Mouse (Mus musculus) midbrain, embryonic 11.5 days (tissue): ENCODE data around the gene Porcn. TPM values are rescaled to one million over a fixed set of nuclear protein-coding genes. Genes with fewer than 3 reads are reported as not detected.

ENCODE experiments used
- ATAC-seq: fragments of 200-750 bp; cut with Nextera tagmentation; 2 replicates; pipeline ENCODE4 v1.8.0; 2017; ENCODE audit warnings: moderate TSS enrichment, moderate library complexity; ENCODE audit not compliant: low FRiP score
- DNase-seq: peaks from one replicate; pipeline ENCODE4 v3.0.0; 2015; ENCODE audit warnings: low spot score; ENCODE audit errors: missing footprints
- H3K27ac ChIP-seq: fragments of 300-500 bp; sonication (generic); 2 replicates; pipeline ENCODE4 v1.5.1; 2014; ENCODE audit warnings: low read depth, low read length
- H3K27me3 ChIP-seq: fragments of 300-500 bp; sonication (generic); 2 replicates; pipeline ENCODE4 v1.6.1; 2014; ENCODE audit warnings: mild to moderate bottlenecking, low read length, moderate library complexity, mixed read lengths; ENCODE audit not compliant: control insufficient read depth, insufficient read depth
- H3K36me3 ChIP-seq: fragments of 300-500 bp; sonication (generic); 2 replicates; pipeline ENCODE4 v1.6.1; 2014; ENCODE audit warnings: mild to moderate bottlenecking, low read length, moderate library complexity, mixed read lengths; ENCODE audit not compliant: control insufficient read depth, insufficient read depth
- H3K4me1 ChIP-seq: fragments of 300-500 bp; sonication (generic); 2 replicates; pipeline ENCODE4 v1.6.1; 2014; ENCODE audit warnings: low read length; ENCODE audit not compliant: control insufficient read depth, insufficient read depth
- H3K4me2 ChIP-seq: fragments of 300-500 bp; sonication (generic); 2 replicates; pipeline ENCODE4 v1.6.1; 2014; ENCODE audit warnings: mild to moderate bottlenecking, moderate library complexity
- H3K4me3 ChIP-seq: fragments of 300-500 bp; sonication (generic); 2 replicates; pipeline ENCODE4 v1.5.1; 2014; ENCODE audit warnings: low read depth, low read length
- H3K9ac ChIP-seq: fragments of 300-500 bp; sonication (generic); 2 replicates; pipeline ENCODE4 v1.6.1; 2014; ENCODE audit warnings: low read length
- H3K9me3 ChIP-seq: fragments of 300-500 bp; sonication (generic); 2 replicates; pipeline ENCODE4 v1.6.1; 2016; ENCODE audit warnings: low read length; ENCODE audit not compliant: control insufficient read depth
- WGBS: fragments of 180-500 bp; shearing (Covaris S2); extraction: QIAGEN DNeasy Blood & Tissue Kit; methylation state at CpG from one replicate; pipeline ENCODE4 v1.1.7; 2014; 5-methylcytosine and 5-hydroxymethylcytosine counted together
- polyA plus RNA-seq: library from polyadenylated mRNA; unstranded; fragments of >200 nt; fragmentation: Nextera tagmentation; extraction: Ambion mirVana; gene quantifications from 2 replicates; pipeline ENCODE4 v1.2.1, GENCODE M21; 2014

The Porcn gene
- polyA plus RNA-seq, 1 experiment from 2014 or later = 14.7 TPM

DNA sequence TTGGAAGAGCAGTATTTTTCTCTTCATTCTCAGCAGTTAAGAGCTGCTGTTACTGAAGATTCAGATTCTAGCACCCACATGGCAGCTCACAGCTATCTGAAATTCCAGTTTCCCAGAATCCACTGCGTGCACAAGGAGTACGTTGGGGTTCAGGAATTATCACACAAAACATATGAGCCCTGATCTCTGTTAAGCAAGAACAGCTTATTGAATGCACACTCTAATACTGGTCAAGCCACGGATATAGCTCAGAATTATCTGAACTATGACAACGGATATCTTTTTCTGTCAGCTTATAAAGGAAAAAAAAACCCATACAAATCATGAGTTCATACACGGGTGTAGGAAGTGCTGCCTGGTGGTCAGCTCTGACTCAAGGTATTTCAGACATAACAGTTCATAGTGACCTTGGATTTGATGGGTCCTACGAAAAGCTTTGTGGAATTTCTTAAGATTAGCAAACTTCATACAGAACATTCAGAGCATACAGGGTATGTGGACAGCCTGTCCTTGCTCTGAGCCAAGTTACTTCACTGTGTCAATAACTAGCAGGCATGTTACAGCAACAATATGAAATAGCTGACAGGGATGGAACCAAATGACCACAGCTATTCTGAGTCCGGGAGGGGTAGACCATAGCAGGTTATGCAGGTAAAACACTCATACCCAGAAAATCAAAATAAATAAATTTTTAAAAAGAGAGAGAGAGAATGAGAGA is 5.3 kb upstream of the Porcn start:
- Histone ChIP-seq H3K4me2 (no peak overlapping the region), H3K27ac (no peak overlapping the region), H3K4me1 (no peaks in the 10 kb centered on the region), H3K4me3 (no peak overlapping the region), H3K27me3 (no peaks in the 10 kb centered on the region), H3K9ac (no peak overlapping the region), H3K36me3 (no peaks in the 10 kb centered on the region), H3K9me3 (no peaks in the 10 kb centered on the region)
- no peak for DNase-seq
- no peak for ATAC-seq
- WGBS = 80% methylated on average over 7 of the region's 7 CpGs

DNA sequence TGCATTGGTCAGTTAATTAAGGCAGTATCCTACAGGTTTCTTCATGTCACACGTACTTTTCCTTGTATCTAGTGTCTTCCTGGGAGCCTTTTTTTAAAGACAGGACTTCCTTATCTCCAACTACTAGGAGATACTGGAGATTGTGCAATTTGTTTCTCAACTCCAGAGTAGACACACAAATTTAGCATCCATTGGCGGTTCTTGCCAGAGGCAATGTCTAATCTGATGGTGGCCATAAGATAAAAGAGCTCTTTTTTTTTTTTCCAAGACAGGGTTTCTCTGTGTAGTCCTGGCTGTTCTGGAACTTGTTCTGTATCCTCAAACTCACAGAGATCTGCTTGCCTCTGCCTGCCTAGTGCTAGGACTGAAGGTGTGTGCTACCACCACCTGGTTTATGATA is 3.4 kb upstream of the Porcn start:
- Histone ChIP-seq H3K36me3 (no peaks in the 10 kb centered on the region), H3K9ac (no peak overlapping the region), H3K9me3 (no peaks in the 10 kb centered on the region), H3K27me3 (no peaks in the 10 kb centered on the region), H3K4me1 (no peaks in the 10 kb centered on the region), H3K4me2 (no peak overlapping the region), H3K27ac (no peak overlapping the region), H3K4me3 (no peak overlapping the region)
- 70% methylated on average over 2 of the region's 2 CpGs for WGBS
- no peak for DNase-seq
- no peak for ATAC-seq

DNA sequence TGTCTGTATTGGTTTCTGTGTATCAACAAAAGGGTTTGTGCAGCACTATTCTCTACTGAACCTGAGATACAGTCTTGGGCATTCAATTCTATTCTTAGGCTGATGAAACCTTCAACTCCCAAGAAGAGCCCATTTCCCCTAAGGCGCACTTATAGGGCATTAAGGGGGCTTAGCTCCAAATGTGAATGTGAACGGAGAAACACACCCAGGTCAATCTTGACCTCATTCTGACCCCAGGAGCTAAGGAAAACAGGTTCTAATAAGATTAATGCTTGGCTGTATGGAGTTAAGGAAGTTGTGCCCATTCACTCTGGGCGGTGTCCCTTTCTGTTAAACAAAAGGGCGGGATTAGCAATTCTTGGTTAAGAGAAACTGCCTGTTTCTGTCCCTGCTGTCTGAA is 899 bp upstream of the Porcn start:
- H3K4me1 ChIP-seq = no peaks in the 10 kb centered on the region
- H3K4me3 ChIP-seq = no peak overlapping the region
- H3K9ac ChIP-seq = no peak overlapping the region
- no peak for DNase-seq
- H3K27me3 ChIP-seq = no peaks in the 10 kb centered on the region
- H3K4me2 ChIP-seq = peak overlapping the region; percentile 55; the same call in 1 of the 2 replicates
- no peak for ATAC-seq
- H3K9me3 ChIP-seq = no peaks in the 10 kb centered on the region
- no peaks in the 10 kb centered on the region for H3K36me3 ChIP-seq
- WGBS = 18% methylated on average over 4 of the region's 4 CpGs
- H3K27ac ChIP-seq = no peak overlapping the region

DNA sequence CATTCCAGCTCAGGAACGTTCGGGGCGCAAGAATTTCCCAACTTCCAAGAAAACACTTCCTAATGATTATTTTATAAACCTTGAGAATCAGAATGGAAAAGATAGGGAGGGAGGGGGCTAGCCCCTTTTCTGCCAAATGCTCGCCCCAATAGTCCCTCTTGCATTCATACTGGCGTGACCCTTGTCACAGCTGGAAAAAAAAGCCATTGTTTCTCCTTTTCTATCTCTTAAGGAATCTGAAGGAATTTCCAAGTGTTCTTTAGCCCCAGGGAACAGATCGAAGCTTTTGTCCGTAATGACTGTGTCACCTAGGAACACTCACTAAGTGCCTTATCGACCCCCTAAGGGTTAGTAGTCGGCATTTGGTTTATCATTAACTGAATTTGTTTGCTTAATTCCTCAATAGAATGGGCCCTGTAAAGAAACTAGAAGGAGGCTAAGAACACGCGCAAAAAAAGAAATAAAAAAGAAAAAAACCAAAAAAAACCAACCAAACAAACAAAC is 421 bp upstream of the Porcn start:
- DNase-seq = peak; percentile 86

DNA sequence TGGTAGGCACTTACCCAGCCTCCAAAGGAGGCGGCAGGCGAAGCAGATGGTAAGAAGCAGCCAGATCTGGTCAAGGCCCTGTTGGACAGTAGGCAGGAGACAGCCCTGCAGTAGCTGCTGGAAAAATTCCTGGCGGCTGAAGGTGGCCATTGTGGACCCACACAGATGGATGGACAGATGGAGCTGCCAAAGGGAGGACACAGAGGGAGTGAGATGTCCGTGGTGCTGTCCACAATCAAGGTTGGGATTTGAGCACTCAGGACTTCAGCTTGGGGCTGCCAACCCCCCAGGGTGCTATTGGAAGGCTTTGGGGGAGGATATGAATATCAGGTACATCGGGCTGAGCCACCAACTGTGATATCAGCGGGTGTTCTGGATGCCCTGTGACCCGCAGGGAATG is 774 bp downstream of the Porcn start:
- Histone ChIP-seq H3K4me2 (peak overlapping the region; percentile 55), H3K36me3 (no peaks in the 10 kb centered on the region), H3K4me1 (no peaks in the 10 kb centered on the region), H3K4me3 (peak overlapping the region; percentile 43), H3K27me3 (no peaks in the 10 kb centered on the region), H3K27ac (no peak overlapping the region), H3K9ac (peak overlapping the region; percentile 63; the same call in 1 of the 2 replicates), H3K9me3 (no peaks in the 10 kb centered on the region)
- no peak for DNase-seq
- 34% methylated on average over 7 of the region's 7 CpGs for WGBS
- no peak for ATAC-seq

More for the DNA sequence above, 421 bp upstream of the Porcn start:
- peak overlapping the region; percentile 55 for H3K4me2 ChIP-seq
- no peaks in the 10 kb centered on the region for H3K36me3 ChIP-seq
- no peaks in the 10 kb centered on the region for H3K4me1 ChIP-seq
- H3K9ac ChIP-seq = peak overlapping the region; percentile 63; the same call in 1 of the 2 replicates
- no peaks in the 10 kb centered on the region for H3K27me3 ChIP-seq
- peak overlapping the region; percentile 43 for H3K4me3 ChIP-seq
- H3K9me3 ChIP-seq = no peaks in the 10 kb centered on the region
- peak; percentile 30; the same call in 1 of the 2 replicates for ATAC-seq
- WGBS = 11% methylated on average over 11 of the region's 11 CpGs
- H3K27ac ChIP-seq = no peak overlapping the region

DNA sequence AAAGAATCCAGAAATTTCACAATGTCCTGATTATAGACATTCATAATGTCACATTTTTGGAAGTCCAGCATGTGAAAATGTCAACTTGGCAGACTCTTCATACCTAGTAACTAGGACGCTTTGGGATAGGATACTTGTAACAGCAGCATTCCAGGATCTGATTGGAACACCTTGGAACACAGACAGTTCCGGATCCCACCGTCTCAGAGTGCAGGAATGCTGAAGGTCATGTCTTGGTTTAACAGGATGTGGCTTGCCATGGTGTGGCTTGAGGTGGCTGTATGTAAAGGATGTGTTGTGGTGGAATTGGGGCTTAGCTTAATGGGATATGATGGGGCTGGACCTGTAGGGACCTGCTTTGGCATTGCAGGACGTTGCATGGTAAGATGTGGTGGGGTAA is 1.2 kb downstream of the Porcn start:
- H3K4me2 ChIP-seq = no peak overlapping the region; the same call in 1 of the 2 replicates
- WGBS = 77% methylated on average over 4 of the region's 4 CpGs

DNA sequence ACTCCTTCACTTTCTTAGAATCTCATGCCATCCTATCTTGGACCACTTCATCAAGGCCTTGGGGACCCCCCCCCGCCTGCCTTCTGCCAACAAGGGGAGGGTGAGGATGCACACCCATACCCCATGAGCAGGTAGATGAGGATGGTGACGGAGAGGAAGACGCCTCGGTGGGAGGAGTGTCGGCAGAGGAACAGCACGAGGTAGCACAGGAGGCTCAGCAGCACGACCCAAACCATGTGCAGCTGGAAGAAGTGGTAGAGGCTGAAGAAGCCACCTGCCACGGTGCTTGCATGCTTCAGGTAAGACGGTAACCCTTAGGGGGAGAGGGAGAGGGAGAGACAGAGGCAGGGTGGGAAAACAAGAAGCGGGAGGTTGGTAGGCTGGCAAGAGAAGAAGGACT is 2.2 kb downstream of the Porcn start:
- Histone ChIP-seq H3K27me3 (no peaks in the 10 kb centered on the region), H3K9me3 (no peaks in the 10 kb centered on the region), H3K4me3 (no peak overlapping the region), H3K36me3 (no peaks in the 10 kb centered on the region), H3K4me1 (no peaks in the 10 kb centered on the region), H3K4me2 (no peak overlapping the region), H3K9ac (no peak overlapping the region), H3K27ac (no peak overlapping the region)
- 82% methylated on average over 10 of the region's 10 CpGs for WGBS
- DNase-seq (no peak), ATAC-seq (no peak)

More for the DNA sequence above, 1.2 kb downstream of the Porcn start:
- Histone ChIP-seq H3K27me3 (no peaks in the 10 kb centered on the region), H3K4me1 (no peaks in the 10 kb centered on the region), H3K27ac (no peak overlapping the region), H3K4me3 (no peak overlapping the region), H3K9ac (no peak overlapping the region), H3K9me3 (no peaks in the 10 kb centered on the region), H3K36me3 (no peaks in the 10 kb centered on the region)
- ATAC-seq (no peak), DNase-seq (no peak)

DNA sequence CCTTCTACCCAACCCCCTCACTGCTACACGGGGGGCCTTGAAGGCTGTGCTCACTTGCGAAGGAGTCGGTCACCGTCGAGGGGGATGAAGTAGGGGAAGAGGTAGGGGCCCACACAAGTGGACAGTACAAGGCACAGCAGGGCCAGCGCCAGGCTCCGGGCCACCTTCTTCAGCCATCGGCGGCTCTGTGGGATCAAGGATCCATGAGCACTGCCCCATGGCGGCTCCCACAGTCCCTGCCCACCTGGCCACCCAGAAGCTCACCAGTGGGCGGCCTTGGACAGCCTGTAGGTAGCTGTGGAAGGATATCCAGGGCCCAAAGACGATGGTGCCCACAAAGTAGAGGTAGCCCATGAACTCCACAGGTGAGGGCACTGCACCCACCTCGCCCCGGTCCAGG is 3.2 kb downstream of the Porcn start:
- Histone ChIP-seq H3K4me1 (no peaks in the 10 kb centered on the region), H3K9ac (no peak overlapping the region), H3K27ac (no peak overlapping the region), H3K4me2 (no peak overlapping the region), H3K27me3 (no peaks in the 10 kb centered on the region), H3K36me3 (no peaks in the 10 kb centered on the region), H3K4me3 (no peak overlapping the region), H3K9me3 (no peaks in the 10 kb centered on the region)
- WGBS = 82% methylated on average over 14 of the region's 14 CpGs
- no peak for ATAC-seq
- no peak for DNase-seq

DNA sequence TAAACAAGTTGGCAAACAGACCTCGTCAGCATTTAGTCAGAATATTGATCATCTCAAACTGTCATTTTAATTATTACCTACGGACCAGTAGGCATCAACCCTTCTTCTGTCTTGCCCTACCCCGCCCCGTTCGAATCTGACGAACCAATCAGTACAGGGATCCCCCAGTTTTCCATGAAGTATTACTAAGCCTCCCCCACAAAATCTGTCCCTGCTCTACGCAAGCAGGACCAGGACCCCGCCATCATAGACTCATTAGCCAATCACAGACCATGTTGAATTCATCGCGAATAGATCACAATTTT is 13.0 kb downstream of the Porcn start, which contains the start of gene Ebp:
Gene Ebp, minus strand, starts transcription at position 94 of the 305 bp plus-strand sequence.
- DNase-seq = peak; percentile 83
- Histone ChIP-seq H3K36me3 (no peaks in the 10 kb centered on the region), H3K4me2 (peak within 1 kb of the TSS; percentile 57), H3K4me3 (peak within 1 kb of the TSS; percentile 42), H3K4me1 (peaks cover 2% of the 10 kb centered on the region; the same call in 1 of the 2 replicates), H3K9me3 (no peaks in the 10 kb centered on the region), H3K27ac (peak within 1 kb of the TSS; percentile 51; the same call in 1 of the 2 replicates), H3K27me3 (no peaks in the 10 kb centered on the region), H3K9ac (peak within 1 kb of the TSS; percentile 64)
- WGBS = 26% methylated on average over 10 of the region's 10 CpGs
- ATAC-seq = no peak
